Mouse (Mus musculus): ENCODE results near the gene Lefty2. TPM values are rescaled to one million over a fixed set of nuclear protein-coding genes. Genes with fewer than 3 reads are reported as not detected.

The Lefty2 gene
- polyA plus RNA-seq (2016; fragmentation: Nextera tagmentation; extraction: Ambion mirVana), result not detected in 2 replicates

- Histone ChIP-seq H3K4me2 (no peak within 1 kb of the TSS), H3K36me3 (no peaks in the 10 kb centered on the region), H3K4me3 (no peak within 1 kb of the TSS), H3K9ac (no peak within 1 kb of the TSS), H3K27me3 (replicated peaks) (peaks cover 67% of the 10 kb centered on the region), H3K9me3 (replicated peaks) (no peaks in the 10 kb centered on the region), H3K4me1 (peaks cover 15% of the 10 kb centered on the region; the same call in 1 of the 2 replicates), H3K27ac (no peak within 1 kb of the TSS)
- ATAC-seq, result no peak
- 44% methylated on average over 10 of the region's 10 CpGs for WGBS (ENCODE audit: insufficient replicate concordance)
Measured at GRCm38 (mm10) chr1:180892808-180893207, at the start of gene Lefty2. Gene Lefty2 (plus strand): TSS chr1:180893108.

GRCm38 (mm10) chr1:180848114-180848510 is 44.8 kb upstream of the Lefty2 start:
- H3K9ac ChIP-seq, result peak overlapping the region; percentile 80
- 3% methylated on average over 9 of the region's 9 CpGs for WGBS (ENCODE audit: insufficient replicate concordance)
- peak overlapping the region; percentile 84 for H3K4me2 ChIP-seq
- H3K4me3 ChIP-seq, result peak overlapping the region; percentile 49
- peaks cover 6% of the 10 kb centered on the region for H3K36me3 ChIP-seq
- H3K9me3 ChIP-seq (replicated peaks), result no peaks in the 10 kb centered on the region
- H3K27me3 ChIP-seq (replicated peaks), result no peaks in the 10 kb centered on the region
- peak; percentile 72 for ATAC-seq
- peak overlapping the region; percentile 99 for H3K27ac ChIP-seq
- H3K4me1 ChIP-seq, result peaks cover 51% of the 10 kb centered on the region

GRCm38 (mm10) chr1:180848511-180849241 is 44.2 kb upstream of the Lefty2 start:
- H3K9ac ChIP-seq, result peak overlapping the region; percentile 80
- peak overlapping the region; percentile 49 for H3K4me3 ChIP-seq
- H3K27me3 ChIP-seq (replicated peaks), result no peaks in the 10 kb centered on the region
- peak overlapping the region; percentile 99 for H3K27ac ChIP-seq
- peaks cover 56% of the 10 kb centered on the region for H3K4me1 ChIP-seq
- WGBS (ENCODE audit: insufficient replicate concordance), result 8% methylated on average over 11 of the region's 11 CpGs
- peak overlapping the region; percentile 84 for H3K4me2 ChIP-seq
- ATAC-seq, result peak; percentile 2; the same call in 1 of the 2 replicates
- H3K9me3 ChIP-seq (replicated peaks), result no peaks in the 10 kb centered on the region
- peaks cover 12% of the 10 kb centered on the region for H3K36me3 ChIP-seq

GRCm38 (mm10) chr1:180849701-180850301 is 43.1 kb upstream of the Lefty2 start:
- H3K4me2 ChIP-seq, result peak overlapping the region; percentile 84
- no peak for ATAC-seq
- H3K27me3 ChIP-seq (replicated peaks), result no peaks in the 10 kb centered on the region
- H3K36me3 ChIP-seq, result peaks cover 18% of the 10 kb centered on the region
- peak overlapping the region; percentile 80 for H3K9ac ChIP-seq
- peaks cover 64% of the 10 kb centered on the region for H3K4me1 ChIP-seq
- 32% methylated on average over 11 of the region's 11 CpGs for WGBS (ENCODE audit: insufficient replicate concordance)
- peak overlapping the region; percentile 99 for H3K27ac ChIP-seq
- H3K9me3 ChIP-seq (replicated peaks), result no peaks in the 10 kb centered on the region
- peak overlapping the region; percentile 55 for H3K4me3 ChIP-seq

GRCm38 (mm10) chr1:180850316-180851270 is 42.3 kb upstream of the Lefty2 start, which contains the start of gene Sde2:
Gene Sde2 (plus strand): TSS chr1:180851127.
- Histone ChIP-seq H3K4me1 (peaks cover 67% of the 10 kb centered on the region), H3K9me3 (replicated peaks) (no peaks in the 10 kb centered on the region), H3K27me3 (replicated peaks) (no peaks in the 10 kb centered on the region), H3K9ac (peak within 1 kb of the TSS; percentile 86), H3K4me2 (peak within 1 kb of the TSS; percentile 84), H3K4me3 (peak within 1 kb of the TSS; percentile 83), H3K36me3 (peaks cover 26% of the 10 kb centered on the region), H3K27ac (peak within 1 kb of the TSS; percentile 99)
- peak; percentile 92 for ATAC-seq
- WGBS (ENCODE audit: insufficient replicate concordance), result under 1% methylated on average over 77 of the region's 77 CpGs

- peaks cover 93% of the 10 kb centered on the region for H3K36me3 ChIP-seq
- no peak for ATAC-seq
- H3K4me2 ChIP-seq, result no peak overlapping the region
- no peak overlapping the region for H3K9ac ChIP-seq
- no peaks in the 10 kb centered on the region for H3K27me3 ChIP-seq (replicated peaks)
- peak overlapping the region; percentile 34; the same call in 1 of the 2 replicates for H3K27ac ChIP-seq
- peaks cover 69% of the 10 kb centered on the region for H3K4me1 ChIP-seq
- no peak overlapping the region for H3K4me3 ChIP-seq
- H3K9me3 ChIP-seq (replicated peaks), result no peaks in the 10 kb centered on the region
Measured at GRCm38 (mm10) chr1:180858763-180859162, 34.1 kb upstream of the Lefty2 start.

GRCm38 (mm10) chr1:180860030-180860429 is 32.9 kb upstream of the Lefty2 start:
- Histone ChIP-seq H3K4me1 (peaks cover 66% of the 10 kb centered on the region), H3K27ac (peak overlapping the region; percentile 12; the same call in 1 of the 2 replicates), H3K9ac (no peak overlapping the region), H3K9me3 (replicated peaks) (no peaks in the 10 kb centered on the region), H3K4me3 (no peak overlapping the region), H3K36me3 (peaks cover 98% of the 10 kb centered on the region), H3K4me2 (peak overlapping the region; percentile 8), H3K27me3 (replicated peaks) (no peaks in the 10 kb centered on the region)
- peak; percentile 70 for ATAC-seq
- whole genome bisulfite sequencing (ENCODE audit: insufficient replicate concordance), result 45% methylated on average over 6 of the region's 6 CpGs

GRCm38 (mm10) chr1:180863606-180864005 is 29.3 kb upstream of the Lefty2 start:
- ATAC-seq, result 0 out of 2 replicates have a peak, but pooled peaks have one; percentile 24
- H3K9me3 ChIP-seq (replicated peaks), result no peaks in the 10 kb centered on the region
- H3K4me1 ChIP-seq, result peaks cover 39% of the 10 kb centered on the region
- no peak overlapping the region for H3K4me2 ChIP-seq
- WGBS (ENCODE audit: insufficient replicate concordance), result 8% methylated on average over 1 of the region's 1 CpGs
- H3K4me3 ChIP-seq, result no peak overlapping the region
- H3K27ac ChIP-seq, result peak overlapping the region; percentile 52
- H3K9ac ChIP-seq, result no peak overlapping the region
- no peaks in the 10 kb centered on the region for H3K27me3 ChIP-seq (replicated peaks)
- peaks cover 98% of the 10 kb centered on the region for H3K36me3 ChIP-seq

GRCm38 (mm10) chr1:180866001-180866400 is 26.9 kb upstream of the Lefty2 start:
- no peak for ATAC-seq
- no peak overlapping the region for H3K4me2 ChIP-seq
- WGBS (ENCODE audit: insufficient replicate concordance), result 91% methylated on average over 7 of the region's 7 CpGs
- H3K27me3 ChIP-seq (replicated peaks), result no peaks in the 10 kb centered on the region
- H3K4me3 ChIP-seq, result no peak overlapping the region
- H3K4me1 ChIP-seq, result peaks cover 16% of the 10 kb centered on the region
- H3K9me3 ChIP-seq (replicated peaks), result no peaks in the 10 kb centered on the region
- H3K27ac ChIP-seq, result no peak overlapping the region
- H3K9ac ChIP-seq, result no peak overlapping the region
- H3K36me3 ChIP-seq, result peaks cover 75% of the 10 kb centered on the region

- no peak for ATAC-seq
- Histone ChIP-seq H3K4me1 (peaks cover 10% of the 10 kb centered on the region), H3K9me3 (replicated peaks) (no peaks in the 10 kb centered on the region), H3K9ac (no peak overlapping the region), H3K4me3 (no peak overlapping the region), H3K27ac (no peak overlapping the region), H3K36me3 (peaks cover 36% of the 10 kb centered on the region), H3K4me2 (no peak overlapping the region), H3K27me3 (replicated peaks) (peaks cover 13% of the 10 kb centered on the region; the same call in 1 of the 2 replicates)
- WGBS (ENCODE audit: insufficient replicate concordance), result 68% methylated on average over 13 of the region's 13 CpGs
Measured at GRCm38 (mm10) chr1:180870122-180870650, 22.7 kb upstream of the Lefty2 start.

- H3K4me1 ChIP-seq, result peaks cover 10% of the 10 kb centered on the region
- H3K36me3 ChIP-seq, result no peaks in the 10 kb centered on the region
- no peaks in the 10 kb centered on the region for H3K9me3 ChIP-seq (replicated peaks)
- 17% methylated on average over 9 of the region's 9 CpGs for WGBS (ENCODE audit: insufficient replicate concordance)
- ATAC-seq, result peak; percentile 69
- no peak overlapping the region for H3K4me3 ChIP-seq
- H3K9ac ChIP-seq, result no peak overlapping the region
- H3K27ac ChIP-seq, result no peak overlapping the region
- no peak overlapping the region for H3K4me2 ChIP-seq
- peaks cover 13% of the 10 kb centered on the region; the same call in 1 of the 2 replicates for H3K27me3 ChIP-seq (replicated peaks)
Measured at GRCm38 (mm10) chr1:180873861-180874484, 18.9 kb upstream of the Lefty2 start.

Measured in liver, embryonic 12.5 days (tissue).